Mouse (Mus musculus) spleen, adult 18-20 months (tissue): ENCODE results near the gene Cst6.
A peak's percentile ranks its signal among the peaks of the same experiment; 100 is the strongest.

Source experiments
- DNase-seq, 2 experiments: peaks; one replicate each; pipeline ENCODE4 v3.0.0; 2022; ENCODE audit warnings: mixed read lengths in 2 of 2

Gene Cst6

DNA sequence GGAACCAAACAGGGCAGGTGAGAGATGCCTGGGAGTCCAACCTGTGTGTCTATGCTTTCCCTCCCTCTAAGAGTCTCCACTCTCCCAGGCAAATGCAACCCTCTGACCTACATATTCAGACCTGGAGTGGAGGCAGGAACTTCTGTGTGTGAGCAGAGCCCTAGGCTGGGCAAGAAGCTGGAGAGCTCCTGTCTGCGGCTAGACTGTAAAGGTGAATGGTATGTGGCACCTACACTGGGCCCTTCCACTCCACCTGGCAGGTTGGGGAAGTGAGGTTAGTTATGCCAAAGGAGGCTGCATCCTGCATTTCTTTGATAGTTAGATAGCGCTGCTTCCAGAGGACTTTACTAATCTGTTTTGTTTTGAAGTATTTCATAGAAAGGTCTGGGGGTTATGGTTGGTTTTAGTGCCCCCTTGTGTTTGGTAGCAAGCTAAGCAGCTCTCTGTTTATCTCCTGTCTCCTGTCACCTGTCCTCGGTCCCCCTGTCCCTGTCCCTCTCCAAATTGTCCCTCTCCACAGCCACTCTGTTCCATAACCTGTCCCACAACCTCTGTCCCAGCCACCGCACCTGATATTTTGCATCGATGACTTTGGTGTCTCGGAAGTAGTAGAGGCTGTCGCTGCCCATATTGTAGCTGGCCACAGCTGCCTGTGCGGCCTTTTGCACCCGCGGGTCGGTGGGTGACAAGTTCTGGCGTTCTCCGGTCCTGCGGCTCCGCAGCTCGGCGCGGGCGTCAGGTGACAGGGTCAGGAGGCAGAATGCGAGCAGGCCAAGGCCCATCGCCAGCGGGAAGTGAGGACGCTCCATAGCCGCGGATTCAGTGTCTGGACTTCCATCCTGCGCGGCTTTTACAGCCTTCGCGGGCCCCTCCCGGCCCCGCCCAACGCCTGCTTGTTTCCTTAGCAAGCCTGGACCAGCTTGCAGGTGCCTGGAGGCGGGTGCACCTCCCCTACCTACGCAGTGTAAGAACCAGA lies 560 bp downstream of the Cst6 start:
- peak in 1 of 2 experiments; percentile 7 for DNase-seq

- DNase-seq, result no peak
Measured at GRCm38 (mm10) chr19:5348064-5348463, 1.3 kb downstream of the Cst6 start.

DNA sequence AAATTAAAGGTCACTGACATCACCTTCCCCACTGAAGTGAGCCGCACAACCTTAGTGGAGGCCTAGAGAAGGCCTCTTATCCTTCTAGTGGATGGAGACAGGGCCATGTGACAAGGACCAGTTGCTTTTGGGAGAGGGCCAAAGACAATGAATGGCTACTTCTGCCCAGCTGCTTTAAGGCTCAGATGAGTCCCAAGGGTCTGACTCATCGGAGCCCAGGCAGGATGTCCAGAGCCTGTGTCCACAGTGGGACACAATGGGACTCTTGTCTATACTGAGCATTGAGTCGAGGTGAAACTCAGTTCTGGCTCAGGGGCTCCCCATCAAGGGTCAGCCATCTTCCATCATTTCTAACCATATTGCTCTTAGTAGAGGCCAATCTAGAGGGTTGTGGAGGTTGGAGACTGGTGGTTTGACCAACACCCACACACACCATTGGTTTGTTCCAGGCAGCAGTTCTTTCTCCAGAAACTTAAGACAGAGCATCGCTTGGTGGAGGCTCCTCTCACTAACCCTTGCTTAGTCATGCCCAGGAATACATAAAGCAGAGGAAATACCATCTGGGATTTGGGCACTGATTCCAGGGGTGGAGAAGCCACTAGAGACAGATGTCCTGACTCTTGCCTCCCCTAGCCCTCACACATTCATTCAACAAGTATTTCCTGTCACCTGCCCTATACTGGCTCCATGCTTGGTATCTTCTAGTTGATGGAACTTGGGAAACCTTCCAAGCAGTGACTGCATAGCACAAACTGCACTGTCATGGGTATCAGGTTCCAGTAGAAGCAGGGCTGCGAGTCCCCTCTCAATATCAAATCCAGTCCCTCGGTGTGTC lies 3.9 kb downstream of the Cst6 start:
- no peak for DNase-seq

GRCm38 (mm10) chr19:5341360-5341759 lies 8.0 kb downstream of the Cst6 start:
- no peak for DNase-seq

DNA sequence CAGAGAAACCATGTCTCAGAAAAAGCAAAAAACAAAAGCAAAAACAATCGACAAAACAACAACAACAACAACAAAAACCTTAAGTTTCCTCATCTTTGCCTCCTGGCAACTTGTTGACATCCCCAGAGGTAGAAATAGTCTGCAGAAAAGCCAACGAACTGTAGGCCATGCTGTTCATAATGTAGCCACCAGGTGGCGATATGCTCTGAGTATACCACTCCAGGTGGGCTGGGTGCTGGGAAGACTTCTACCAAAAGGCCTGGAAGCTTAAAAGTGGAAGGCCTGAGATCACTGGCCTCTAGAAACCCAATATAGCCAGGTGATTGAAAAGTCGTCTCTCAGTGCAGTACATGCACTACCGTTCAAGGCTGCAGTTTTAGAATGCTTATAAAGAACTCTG lies 11.4 kb downstream of the Cst6 start:
- peak; percentile 30 to 74 for DNase-seq

DNA sequence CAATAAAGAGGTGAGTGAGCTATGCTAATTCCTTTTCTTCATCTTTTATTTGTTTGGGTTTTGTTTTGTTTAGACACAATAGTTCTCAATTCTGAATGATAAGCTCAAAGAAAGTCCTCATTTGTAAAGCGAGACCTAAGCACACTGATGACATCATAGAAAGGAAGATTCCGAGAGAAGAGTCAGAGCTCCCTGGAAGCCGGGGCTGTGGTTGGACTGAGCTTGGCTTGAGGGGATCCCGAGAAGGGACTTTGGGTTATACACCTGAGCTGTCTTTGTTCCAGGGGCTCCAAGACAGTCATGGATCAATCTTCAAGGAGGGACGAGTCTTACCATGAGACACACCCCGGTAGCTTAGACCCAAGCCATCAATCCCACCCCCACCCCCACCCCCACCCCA lies 13.9 kb downstream of the Cst6 start, which contains the start of gene Catsper1:
Catsper1 (plus strand) TSS at position 301 of the 400 bp plus-strand sequence.
- DNase-seq, result no peak

DNA sequence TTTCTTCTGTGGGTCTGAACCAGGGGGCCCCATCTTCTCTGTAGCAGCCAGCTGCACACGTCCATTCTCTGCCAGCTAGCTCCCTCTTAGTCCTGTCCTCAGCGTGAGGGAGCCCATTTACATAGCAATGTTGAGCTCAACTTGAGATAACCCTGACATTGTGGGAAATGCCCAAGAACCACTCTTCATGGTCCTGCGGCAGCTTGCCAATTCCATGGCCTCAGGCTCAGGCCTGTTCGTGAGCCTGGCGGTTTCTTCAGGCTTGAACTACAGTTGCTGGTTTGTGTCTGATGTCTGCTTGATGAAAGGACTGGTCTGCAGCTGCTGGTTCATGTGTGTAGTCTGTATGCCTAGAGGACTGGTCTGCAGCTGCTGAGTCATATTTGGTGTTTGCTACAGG lies 14.6 kb downstream of the Cst6 start:
- no peak for DNase-seq

- no peak for DNase-seq
Measured at GRCm38 (mm10) chr19:5327970-5328369, 21.4 kb downstream of the Cst6 start.

DNA sequence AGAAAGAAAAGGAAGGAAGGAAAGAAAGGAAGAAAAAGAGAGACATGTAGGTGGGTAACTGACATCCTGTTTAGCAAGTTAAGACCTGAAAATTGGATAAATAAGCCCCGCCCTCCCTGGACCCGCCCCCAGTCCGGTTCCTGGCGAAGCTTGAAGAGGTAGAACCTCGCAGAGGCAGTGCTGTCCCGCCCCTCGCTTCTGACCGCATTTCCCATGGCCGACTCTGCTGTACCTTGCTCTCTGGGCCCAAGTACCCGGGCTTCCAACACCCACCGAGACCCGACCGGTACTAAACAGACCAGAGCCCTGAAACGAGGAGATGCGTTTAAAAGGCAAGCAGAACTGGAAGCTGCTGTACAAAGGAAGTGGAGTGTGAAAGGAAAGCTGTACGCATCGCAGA lies 25.6 kb downstream of the Cst6 start:
- peak; percentile 26 to 32 for DNase-seq

DNA sequence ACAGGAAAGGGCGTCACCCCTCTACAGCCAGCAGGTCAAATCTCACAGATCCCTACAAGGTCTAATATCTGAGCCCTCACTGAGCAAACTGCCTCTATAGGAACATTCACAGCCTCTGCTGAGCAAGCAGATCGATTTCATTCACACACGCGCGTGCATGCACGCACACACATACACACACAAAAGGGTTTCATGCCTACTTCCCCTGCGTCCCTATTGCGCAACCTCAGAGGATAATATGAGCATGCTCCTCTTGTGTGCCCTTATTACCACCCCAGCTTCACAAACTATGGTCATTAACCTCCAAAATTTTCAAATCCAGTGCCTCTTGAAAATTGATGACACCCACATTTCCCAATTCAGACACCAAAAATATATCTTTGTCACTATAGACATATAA lies 36.2 kb downstream of the Cst6 start:
- DNase-seq, result no peak

GRCm38 (mm10) chr19:5309025-5309424 lies 40.3 kb downstream of the Cst6 start:
- no peak for DNase-seq

GRCm38 (mm10) chr19:5306968-5307734 lies 42.2 kb downstream of the Cst6 start:
- DNase-seq, result no peak

DNA sequence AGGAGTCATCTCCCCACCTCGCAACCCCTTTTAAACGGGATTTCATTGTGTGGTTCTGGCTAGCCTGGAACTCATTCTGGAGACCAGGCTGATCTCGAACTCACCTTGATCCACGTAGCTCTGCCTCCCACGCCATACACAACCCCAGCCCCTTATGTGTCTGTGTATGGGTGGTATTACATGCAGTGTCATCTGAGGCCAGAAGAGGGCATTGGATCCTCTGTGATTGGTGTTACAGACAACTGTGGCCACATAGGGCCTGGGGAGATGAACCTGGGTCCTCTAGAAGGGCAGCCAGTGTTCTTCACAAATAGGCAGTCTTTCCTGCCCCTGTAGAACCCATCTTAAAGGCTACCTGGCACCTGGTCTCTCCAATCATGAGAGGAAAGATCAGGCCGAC lies 43.1 kb downstream of the Cst6 start:
- DNase-seq, result no peak

DNA sequence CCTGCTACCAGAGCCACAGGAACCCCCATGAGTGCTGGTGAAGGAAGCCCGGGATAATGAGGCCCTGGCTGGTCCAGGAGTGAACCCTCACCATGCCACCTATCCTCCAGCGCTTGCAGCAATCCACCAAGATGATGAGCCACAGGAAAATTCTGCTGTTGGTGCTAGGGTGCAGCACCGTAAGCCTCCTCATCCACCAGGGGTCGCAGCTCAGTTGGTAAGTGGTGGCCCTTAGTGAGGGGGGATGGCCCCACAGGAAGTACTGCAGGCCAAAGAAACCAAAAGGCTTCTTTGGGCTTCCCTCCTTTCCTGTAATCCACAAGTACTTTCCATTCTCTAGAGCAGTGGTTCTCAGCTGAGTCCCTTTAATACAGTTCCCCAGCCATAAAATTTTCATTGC lies 46.9 kb downstream of the Cst6 start:
- peak; percentile 52 to 74 for DNase-seq

- DNase-seq, result no peak
Measured at GRCm38 (mm10) chr19:5300588-5300987, 48.8 kb downstream of the Cst6 start.

GRCm38 (mm10) chr19:5297903-5298800 lies 51.2 kb downstream of the Cst6 start, which contains the start of gene Gal3st3:
Gene Gal3st3, plus strand, starts transcription at chr19:5298331.
- DNase-seq, result no peak

DNA sequence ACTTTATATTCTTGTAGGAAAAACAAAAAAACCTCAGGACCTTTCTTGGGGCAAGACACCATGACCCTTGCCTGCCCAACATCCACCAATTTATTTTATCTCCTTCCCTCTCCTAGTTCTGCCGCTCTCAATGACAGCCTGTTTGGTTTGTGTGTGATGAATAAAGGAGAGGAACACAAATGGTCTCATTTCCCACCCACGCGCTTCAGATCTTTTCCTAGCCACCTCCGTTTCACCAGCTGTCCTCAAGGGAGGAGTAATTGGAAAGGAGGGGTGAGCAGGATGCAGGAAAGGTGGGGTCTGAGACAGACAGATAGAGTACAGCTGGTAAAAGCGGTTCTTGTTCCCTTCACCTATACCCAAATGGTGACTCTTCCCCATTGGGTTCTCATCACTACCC lies 52.7 kb downstream of the Cst6 start:
- no peak for DNase-seq

DNA sequence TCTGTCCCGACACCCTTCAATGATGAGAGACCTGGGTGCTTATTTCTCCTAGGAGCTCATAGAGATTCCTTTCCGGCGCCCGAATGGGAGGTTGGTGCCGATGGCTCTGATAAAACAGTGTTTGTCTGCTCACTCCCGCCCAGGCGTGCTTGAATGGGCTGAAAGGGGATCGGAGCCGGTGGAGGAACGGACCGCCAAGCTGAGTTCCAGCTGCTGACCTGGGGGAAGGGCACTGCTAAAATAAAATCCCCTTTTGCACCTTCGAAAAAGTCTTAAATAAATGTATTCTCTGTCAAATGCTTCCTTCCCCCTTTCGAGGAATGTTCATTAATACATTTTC lies 53.7 kb downstream of the Cst6 start:
- DNase-seq, result no peak

DNA sequence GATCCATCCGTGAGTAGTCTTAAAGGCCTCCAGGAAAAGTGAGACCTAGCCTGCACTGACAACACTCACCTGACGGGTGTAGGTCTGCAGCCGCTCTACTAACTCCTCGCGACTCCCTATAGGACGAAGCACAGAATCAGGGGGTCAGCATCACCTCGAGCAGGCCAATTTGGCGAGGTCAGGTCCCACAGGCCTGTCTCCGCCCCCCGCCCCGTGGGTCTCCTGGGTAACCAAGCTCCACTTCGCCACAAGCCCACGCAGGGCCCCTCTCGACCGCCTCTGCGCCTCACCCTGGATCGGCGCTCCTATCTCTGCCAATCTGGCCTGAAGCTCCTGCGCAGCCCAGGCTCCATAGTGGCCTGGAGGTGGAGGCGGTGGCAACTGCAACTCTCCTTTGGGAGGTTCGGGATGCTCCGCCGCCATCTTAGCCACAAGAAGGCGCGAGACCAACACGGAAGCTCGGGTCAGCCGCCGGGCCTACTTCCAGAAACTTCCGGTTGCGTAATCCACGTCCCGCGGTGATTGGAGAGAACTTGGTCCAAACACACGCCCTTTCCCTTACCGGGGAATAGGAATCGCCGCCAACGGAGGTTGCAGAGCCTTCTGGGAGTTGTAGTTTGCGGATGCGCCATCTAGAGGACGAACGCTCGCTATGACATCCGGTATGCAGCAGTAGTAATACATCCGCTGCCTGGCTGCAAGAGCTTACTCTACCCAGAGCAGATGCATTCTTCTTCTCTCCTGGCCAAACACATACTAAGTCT lies 54.2 kb downstream of the Cst6 start, which contains the start of gene Sf3b2:
Sf3b2 (minus strand) TSS at position 484 of the 764 bp plus-strand sequence.
- peak; percentile 87 to 94 for DNase-seq
